Mouse (Mus musculus): ENCODE results near the gene Mrps18a.

DNA sequence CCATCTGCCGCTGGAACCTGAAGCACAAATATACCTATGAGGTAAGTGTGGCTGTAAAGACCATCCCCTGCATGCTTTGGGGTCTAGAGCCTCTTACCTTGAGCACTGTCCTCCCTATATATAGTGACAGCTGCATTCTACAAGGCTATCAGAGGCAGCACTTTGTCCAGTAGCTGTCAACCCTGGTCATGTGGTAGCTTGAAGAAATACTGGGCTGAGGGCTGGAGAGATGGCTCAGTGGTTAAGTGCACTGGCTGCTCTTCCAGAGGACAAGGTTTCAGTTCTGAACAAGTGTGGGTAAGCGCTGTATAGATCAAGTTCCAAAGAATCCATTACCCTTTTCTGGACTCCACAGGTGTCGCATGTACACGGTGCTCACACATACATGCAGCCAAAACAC is 12.0 kb downstream of the Mrps18a start:
- no peak for TF ChIP-seq CTCF (IDR thresholded peaks at IDR 0.05)
- no peak for TF ChIP-seq EP300 (IDR thresholded peaks at IDR 0.05)

Data from lung, postnatal 0 days (tissue).